Mouse (Mus musculus) Patski (cell line): ENCODE data around the gene Tmem238. TPM values are rescaled to one million over a fixed set of nuclear protein-coding genes. Genes with fewer than 3 reads are reported as not detected.
"Not testable (repeated sequence)": the region's sequence is repeated elsewhere in the genome, so short reads cannot be mapped to it uniquely, and the experiment has no call there.

Experiments
- ATAC-seq: fragments of 100-300 bp; one replicate; pipeline ENCODE4 v1.8.0; 2021
- CTCF ChIA-PET: fragments of 350-600 bp; sonication (Branson Sonifier 250); formaldehyde crosslinking; loops from one replicate; lab custom pipeline; 2022; ENCODE audit warnings: inconsistent platforms; lab: Charles Lee
- POLR2A ChIA-PET: fragments of 350-600 bp; sonication (Branson Sonifier 250); formaldehyde crosslinking; loops from one replicate; lab custom pipeline; 2022; ENCODE audit warnings: antibody characterized with exemption, inconsistent platforms; lab: Charles Lee
- DNase-seq: peaks from one replicate; pipeline ENCODE4 v3.0.0-alpha.2; 2011; ENCODE audit warnings: low read depth, low spot score
- H3K27me3 ChIP-seq: fragments of 371-371 bp; one replicate; pipeline ENCODE4 v1.5.1; 2021
- CTCF ChIP-seq: fragments of 100-300 bp; IDR thresholded peaks from one replicate; pipeline ENCODE4 v1.5.1; 2021
- in situ Hi-C: fragments of 300-500 bp; cut with MboI; formaldehyde crosslinking; loops from 3 replicates; pipeline ENCODE4 v1.11.1; 2018; ENCODE audit warnings: low pct_unique_long_range_greater_than_20kb, mixed read lengths
- polyA plus RNA-seq: library from polyadenylated mRNA; unstranded; gene quantifications from one replicate; pipeline ENCODE4 v1.2.3, GENCODE M21; 2021

Tmem238 gene
- polyA plus RNA-seq, 1 experiment from 2014 or later: 5.7 TPM

GRCm38 (mm10) chr7:4813105-4813791 is 23.8 kb upstream of the Tmem238 start:
- no peak for DNase-seq
- peak; percentile 1 for ATAC-seq
- H3K27me3 ChIP-seq: no peaks in the 10 kb centered on the region
- POLR2A ChIA-PET: interaction anchor here (1.2 to 1.3 kb wide), 2 partner anchors 11 to 17 kb away, joined by 3 read pairs; no protein-coding TSS in a partner anchor
- CTCF ChIA-PET: interaction anchor here (1.0 to 1.6 kb wide), 3 partner anchors 90 to 103 kb away, joined by 3 to 5 read pairs (median 3); no protein-coding TSS in a partner anchor
- TF ChIP-seq CTCF: no peak
- in situ Hi-C loops: loop anchor here (5.0 kb wide), 2 partner anchors 104 to 249 kb away; partner anchors contain the start of genes U2af2 and Zfp628

- TF ChIP-seq CTCF: no peak
- H3K27me3 ChIP-seq: no peaks in the 10 kb centered on the region
- DNase-seq (peak; percentile 97), ATAC-seq (peak; percentile 98)
- ChIA-PET POLR2A (interaction anchor here (1.1 to 1.3 kb wide), 3 partner anchors 10 to 126 kb away, joined by 3 to 4 read pairs (median 3); no protein-coding TSS in a partner anchor), CTCF (interaction anchor here (0.7 to 1.6 kb wide), 5 partner anchors 90 to 152 kb away, joined by 3 to 5 read pairs (median 3); partner anchors contain the start of gene Sbk2)
- in situ Hi-C loops: loop anchor here (5.0 kb wide), 2 partner anchors 105 to 250 kb away; partner anchors contain the start of genes U2af2 and Zfp628
Observed at GRCm38 (mm10) chr7:4812303-4813104, 23.0 kb upstream of the Tmem238 start, which contains the start of gene Ube2s. Gene Ube2s (minus strand): TSS chr7:4812590.

GRCm38 (mm10) chr7:4811842-4812302 is 22.4 kb upstream of the Tmem238 start:
- no peak for DNase-seq
- CTCF ChIA-PET: interaction anchor here (0.7 to 1.6 kb wide), 3 partner anchors 104 to 152 kb away, joined by 3 to 5 read pairs (median 3); partner anchors contain the start of gene Sbk2
- ATAC-seq: peak; percentile 23
- POLR2A ChIA-PET: interaction anchor here (1.1 to 1.2 kb wide), 2 partner anchors 9 to 126 kb away, joined by 3 to 4 read pairs; no protein-coding TSS in a partner anchor
- no peak for TF ChIP-seq CTCF
- in situ Hi-C loops: loop anchor here (5.0 kb wide), 2 partner anchors 105 to 250 kb away; partner anchors contain the start of genes U2af2 and Zfp628
- no peaks in the 10 kb centered on the region for H3K27me3 ChIP-seq

GRCm38 (mm10) chr7:4811131-4811530 is 21.7 kb upstream of the Tmem238 start:
- in situ Hi-C loops: loop anchor here (5.0 kb wide), 2 partner anchors 106 to 251 kb away; partner anchors contain the start of genes U2af2 and Zfp628
- DNase-seq, H3K27me3 ChIP-seq, CTCF ChIA-PET, ATAC-seq: not testable (repeated sequence)
- POLR2A ChIA-PET: interaction anchor here (0.5 to 1.1 kb wide), 2 partner anchors 14 to 127 kb away, joined by 3 to 4 read pairs; no protein-coding TSS in a partner anchor

- ATAC-seq (peak; percentile 44), DNase-seq (no peak)
- ChIA-PET CTCF (interaction anchor here (0.8 to 2.2 kb wide), 8 partner anchors 9 to 114 kb away, joined by 3 to 21 read pairs (median 3); no protein-coding TSS in a partner anchor), POLR2A (interaction anchor here (1.2 to 2.2 kb wide), 3 partner anchors 10 to 14 kb away, joined by 3 to 5 read pairs (median 5); partner anchors contain the start of gene Rpl28)
- peak; percentile 60 for TF ChIP-seq CTCF
- no peaks in the 10 kb centered on the region for H3K27me3 ChIP-seq
- in situ Hi-C loops: loop anchor here (10.0 kb wide), 2 partner anchors 182 to 252 kb away; no protein-coding TSS in a partner anchor
Observed at GRCm38 (mm10) chr7:4806716-4807115, 17.3 kb upstream of the Tmem238 start.

GRCm38 (mm10) chr7:4802247-4802646 is 12.8 kb upstream of the Tmem238 start:
- CTCF ChIA-PET: no interaction called here
- no peaks in the 10 kb centered on the region for H3K27me3 ChIP-seq
- ATAC-seq (no peak), DNase-seq (no peak)
- POLR2A ChIA-PET: interaction anchor here (1.4 kb wide), 1 partner anchor 10 kb away, joined by 3 read pairs; the partner anchor contains the start of gene Ube2s
- in situ Hi-C loops: loop anchor here (10.0 kb wide), 2 partner anchors 177 to 247 kb away; no protein-coding TSS in a partner anchor
- no peak for TF ChIP-seq CTCF

- TF ChIP-seq CTCF: peak; percentile 69
- ChIA-PET CTCF (interaction anchor here (0.7 to 3.4 kb wide), 7 partner anchors 10 to 141 kb away, joined by 3 to 21 read pairs (median 4); partner anchors contain the start of gene Hspbp1), POLR2A (interaction anchor here (0.7 to 1.1 kb wide), 4 partner anchors 10 to 128 kb away, joined by 3 to 4 read pairs (median 3); partner anchors contain the start of gene Ube2s)
- in situ Hi-C loops: loop anchor here (5.0 to 10.0 kb wide), 2 partner anchors 61 to 89 kb away; no protein-coding TSS in a partner anchor
- ATAC-seq (no peak), DNase-seq (no peak)
- H3K27me3 ChIP-seq: no peaks in the 10 kb centered on the region
Observed at GRCm38 (mm10) chr7:4795767-4796433, 6.4 kb upstream of the Tmem238 start.

- in situ Hi-C loops: loop anchor here (5.0 to 10.0 kb wide), 2 partner anchors 60 to 87 kb away; no protein-coding TSS in a partner anchor
- DNase-seq: no peak
- no peaks in the 10 kb centered on the region for H3K27me3 ChIP-seq
- ChIA-PET POLR2A (interaction anchor here (0.6 to 1.2 kb wide), 2 partner anchors 12 to 201 kb away, joined by 3 to 5 read pairs; partner anchors contain the start of gene Zfp579), CTCF (interaction anchor here (1.4 to 3.4 kb wide), 3 partner anchors 11 to 76 kb away, joined by 3 to 21 read pairs (median 4); no protein-coding TSS in a partner anchor)
- no peak for ATAC-seq
- no peak for TF ChIP-seq CTCF
Observed at GRCm38 (mm10) chr7:4794631-4795168, 5.2 kb upstream of the Tmem238 start.
